Mouse (Mus musculus) CD4-positive, CD25-positive, alpha-beta regulatory T cell (primary cell): Measurements from ENCODE around the gene Rnd2. TPM values are rescaled to one million over a fixed set of nuclear protein-coding genes. Genes with fewer than 3 reads are reported as not detected.

Source experiments
- polyA plus RNA-seq: library from polyadenylated mRNA; unstranded; fragments of 100-300 nt; shearing (Covaris generic); gene quantifications from one replicate; pipeline ENCODE4 v1.2.1, GENCODE M21; 2017

Rnd2 gene
- 0.22 TPM for polyA plus RNA-seq

DNA sequence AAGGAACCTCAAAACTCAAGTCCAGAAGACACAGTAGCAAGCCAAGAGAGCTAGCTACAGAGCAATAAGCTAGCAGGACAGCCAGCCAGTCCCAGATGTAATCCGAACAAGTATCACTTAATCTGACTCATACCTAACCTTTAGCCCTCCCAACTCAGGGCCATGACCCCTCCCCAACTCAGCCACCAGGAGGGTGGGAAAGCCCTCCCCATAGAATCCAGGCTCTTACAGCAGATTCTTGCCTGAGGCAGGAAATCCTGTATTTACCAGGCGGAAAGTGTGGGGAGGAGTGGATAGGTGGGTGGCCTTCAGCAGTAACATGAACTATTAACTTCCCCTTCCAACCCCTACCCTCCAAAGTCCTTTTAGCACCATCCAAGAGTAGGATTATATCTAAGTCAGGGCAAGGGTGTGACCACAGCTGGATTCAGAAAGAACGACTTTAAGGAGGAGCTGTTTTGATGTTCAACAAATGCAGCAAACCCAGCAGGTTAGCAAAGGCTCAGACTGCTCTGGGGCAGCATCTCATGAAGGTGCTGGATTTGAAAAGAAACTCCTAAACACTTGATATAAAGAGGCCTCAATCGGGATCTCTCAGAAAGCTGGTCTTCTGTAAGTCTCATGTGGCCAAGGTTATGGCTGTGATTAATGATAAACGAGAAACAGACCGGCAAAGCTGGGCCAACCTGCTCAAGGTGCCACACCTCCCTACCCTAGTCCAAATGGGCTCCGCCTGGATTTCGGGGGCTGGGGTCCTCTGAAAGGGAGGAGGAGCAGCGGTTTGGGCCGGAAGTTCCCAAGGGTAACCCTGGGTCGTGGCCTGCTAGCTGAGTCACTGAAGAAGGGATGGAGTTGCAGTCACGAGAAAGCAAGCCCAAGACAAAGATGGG lies at the start of gene Rnd2:
Rnd2 (plus strand) TSS at position 789 of the 890 bp plus-strand sequence.

DNA sequence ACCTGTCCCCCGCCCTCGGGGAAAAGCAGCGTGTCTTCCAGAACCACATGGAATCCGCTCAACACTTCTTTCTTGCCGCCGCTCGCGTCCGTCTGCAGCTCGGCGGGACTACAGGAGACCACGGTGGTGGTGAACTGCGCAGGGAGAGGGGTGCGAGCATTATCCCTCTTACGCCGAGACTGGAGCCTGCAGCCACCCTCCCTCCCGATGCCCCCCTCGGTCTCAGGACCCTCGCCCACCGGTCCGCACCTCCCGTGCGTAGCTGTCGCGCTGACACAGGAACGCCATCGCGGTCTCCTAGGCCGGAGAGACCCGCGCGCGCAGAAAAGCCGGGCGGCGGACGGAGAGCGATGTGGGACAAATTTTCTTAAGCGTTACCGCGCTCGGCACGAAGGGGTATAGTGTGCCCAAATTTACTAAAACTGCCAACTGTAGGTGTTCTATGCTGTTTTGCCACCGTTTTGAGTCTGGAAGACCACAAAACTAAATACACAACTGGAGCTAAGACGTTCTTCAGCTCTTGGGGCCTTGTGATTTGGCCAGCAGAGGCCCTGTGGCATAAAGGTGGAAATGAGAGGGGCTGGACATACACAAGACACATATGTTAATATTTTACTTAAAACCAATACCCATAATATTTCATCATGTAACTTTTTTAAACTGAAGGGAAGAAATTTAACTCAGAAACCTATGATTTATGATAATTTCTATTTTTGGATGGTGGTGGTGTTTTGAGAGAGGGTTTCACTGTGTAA lies 47.5 kb upstream of the Rnd2 start, which contains the start of gene Aarsd1:
Aarsd1 (minus strand) TSS at position 515 of the 755 bp plus-strand sequence.

DNA sequence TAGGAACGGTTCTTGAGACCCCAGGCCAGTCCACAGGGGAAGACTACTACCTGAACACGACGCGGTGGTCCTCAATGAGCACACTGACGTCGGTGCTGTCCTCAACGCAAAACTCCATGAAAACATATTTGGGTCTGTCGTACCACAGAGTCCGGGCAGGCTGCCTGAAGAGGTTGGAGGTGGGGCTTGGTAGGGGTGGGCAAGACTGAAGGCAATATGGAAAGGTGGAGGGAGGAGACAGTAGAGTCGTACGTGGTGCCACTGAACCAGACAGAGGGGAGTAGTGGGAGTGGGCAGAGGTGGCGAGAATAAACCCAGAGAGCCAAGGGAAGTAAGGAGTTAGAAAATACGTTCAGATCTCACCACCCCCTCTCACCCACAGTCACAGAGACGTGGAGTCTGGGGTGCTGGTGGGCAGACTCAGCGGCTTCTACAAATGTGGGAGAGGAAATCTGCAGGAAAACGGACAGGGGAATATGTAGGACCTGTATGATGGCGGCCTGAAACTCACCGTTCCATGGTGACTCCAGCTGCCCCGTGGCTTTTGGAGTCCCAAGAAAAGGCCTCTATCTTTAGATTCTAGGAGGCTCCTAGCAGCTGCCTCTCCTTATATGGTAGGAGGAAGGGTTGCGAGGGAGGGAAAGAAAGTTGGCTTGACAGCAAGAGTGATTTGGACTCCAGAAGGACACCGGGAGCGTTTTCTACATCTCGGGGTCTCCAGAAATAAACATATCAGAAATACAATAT lies 40.5 kb upstream of the Rnd2 start, which contains the start of gene Gm27029:
Gm27029 (minus strand) TSS at position 692 of the 747 bp plus-strand sequence.

DNA sequence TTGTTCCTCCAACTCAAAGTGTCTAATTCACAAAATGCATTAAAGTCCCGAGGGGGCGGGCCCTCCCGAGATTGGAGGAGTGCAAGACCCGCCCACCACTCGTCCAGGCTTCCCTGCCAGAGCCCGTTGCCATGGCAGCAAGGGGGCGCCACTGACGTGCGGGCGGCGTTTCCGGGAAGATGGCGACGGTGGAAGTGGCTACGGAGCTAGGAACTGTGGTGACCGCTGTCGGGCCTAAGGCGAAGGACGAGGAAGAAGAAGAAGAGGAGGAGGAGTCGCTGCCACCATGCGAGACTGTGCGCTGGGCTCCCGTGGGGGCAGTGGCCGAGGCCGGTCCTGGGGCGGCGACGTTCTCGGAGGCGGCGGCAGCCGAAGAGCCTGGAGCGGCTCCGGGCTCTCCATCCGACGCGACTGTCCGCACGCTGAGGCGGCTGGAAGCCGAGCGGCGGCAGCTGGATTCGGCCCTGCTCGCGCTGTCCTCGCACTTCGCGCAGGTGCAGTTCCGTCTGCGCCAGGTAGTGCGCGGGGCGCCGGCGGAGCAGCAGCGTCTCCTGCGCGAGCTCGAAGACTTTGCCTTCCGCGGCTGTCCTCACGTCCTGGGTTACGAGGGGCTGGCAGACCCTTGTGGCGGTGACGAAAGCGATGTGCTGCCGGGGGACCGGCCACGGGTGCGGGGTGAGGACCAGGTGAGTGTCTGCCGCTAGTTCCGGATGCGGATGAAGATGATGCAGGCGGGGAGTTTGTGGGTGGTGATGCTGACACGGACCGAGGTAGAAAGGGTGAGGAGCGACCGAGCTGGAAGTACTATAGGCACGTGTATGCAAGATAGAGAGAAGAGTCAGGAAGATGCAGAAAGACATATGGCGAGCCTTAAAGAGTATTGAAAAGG lies 39.6 kb upstream of the Rnd2 start, which contains the start of the genes Rundc1 and Ptges3l:
Rundc1 (plus strand) TSS at position 161 of the 889 bp plus-strand sequence.
Ptges3l (minus strand) TSS at position 409 of the 889 bp plus-strand sequence.

DNA sequence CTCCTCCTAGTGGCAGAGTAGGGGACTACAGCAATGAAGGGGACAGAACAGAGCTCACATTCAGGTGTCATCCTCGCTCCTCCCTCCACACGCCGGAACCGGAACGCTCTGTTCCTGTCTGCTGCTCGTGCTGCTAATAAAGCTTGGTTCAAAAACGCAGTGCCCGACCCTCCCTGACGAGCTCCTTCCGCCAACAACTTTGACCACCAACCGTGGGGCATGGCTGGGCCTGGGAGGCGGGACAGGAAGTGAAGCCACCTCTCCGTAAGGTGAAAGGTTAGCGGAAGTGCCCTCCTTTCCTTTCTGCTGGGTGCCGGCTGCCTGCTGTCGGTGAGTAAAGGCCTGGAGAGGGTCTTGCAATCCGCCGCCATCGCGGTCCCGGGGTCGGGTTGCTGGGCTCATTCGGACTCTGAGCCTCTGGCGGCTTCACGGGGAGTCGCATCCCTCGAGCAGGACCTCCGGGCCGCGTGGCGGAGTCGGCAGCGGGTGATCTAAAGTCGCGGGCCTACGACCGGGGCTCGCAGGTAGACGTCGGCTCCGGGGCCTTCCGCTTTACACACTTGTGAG lies 22.6 kb upstream of the Rnd2 start, which contains the start of gene Rpl27:
Rpl27 (plus strand) TSS at position 172 of the 567 bp plus-strand sequence.

DNA sequence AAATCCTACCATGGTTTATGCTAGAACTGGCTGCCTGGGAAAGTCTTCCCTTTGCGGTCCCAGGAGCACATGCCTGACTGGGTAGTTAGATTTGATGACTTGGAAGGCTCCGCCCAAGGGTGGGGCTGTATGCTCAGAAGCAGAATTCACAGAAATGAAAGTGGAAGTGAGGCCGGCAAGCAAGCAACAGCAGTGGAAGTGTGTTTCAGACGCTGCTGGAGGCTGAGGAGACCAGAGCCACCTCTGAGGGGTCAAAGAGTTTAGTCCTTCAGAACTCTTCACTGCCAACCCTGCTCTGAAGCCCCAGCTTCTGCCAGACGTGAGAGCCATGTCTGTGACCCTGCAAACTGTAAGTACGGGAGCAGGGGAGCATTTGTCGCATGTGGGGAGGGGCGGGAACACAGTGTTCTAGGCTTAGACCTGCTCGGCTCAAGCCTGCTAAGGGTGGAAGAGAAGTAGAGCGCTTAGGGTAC lies 16.5 kb upstream of the Rnd2 start, which contains the start of gene Ifi35:
Ifi35 (plus strand) TSS at position 134 of the 473 bp plus-strand sequence.

DNA sequence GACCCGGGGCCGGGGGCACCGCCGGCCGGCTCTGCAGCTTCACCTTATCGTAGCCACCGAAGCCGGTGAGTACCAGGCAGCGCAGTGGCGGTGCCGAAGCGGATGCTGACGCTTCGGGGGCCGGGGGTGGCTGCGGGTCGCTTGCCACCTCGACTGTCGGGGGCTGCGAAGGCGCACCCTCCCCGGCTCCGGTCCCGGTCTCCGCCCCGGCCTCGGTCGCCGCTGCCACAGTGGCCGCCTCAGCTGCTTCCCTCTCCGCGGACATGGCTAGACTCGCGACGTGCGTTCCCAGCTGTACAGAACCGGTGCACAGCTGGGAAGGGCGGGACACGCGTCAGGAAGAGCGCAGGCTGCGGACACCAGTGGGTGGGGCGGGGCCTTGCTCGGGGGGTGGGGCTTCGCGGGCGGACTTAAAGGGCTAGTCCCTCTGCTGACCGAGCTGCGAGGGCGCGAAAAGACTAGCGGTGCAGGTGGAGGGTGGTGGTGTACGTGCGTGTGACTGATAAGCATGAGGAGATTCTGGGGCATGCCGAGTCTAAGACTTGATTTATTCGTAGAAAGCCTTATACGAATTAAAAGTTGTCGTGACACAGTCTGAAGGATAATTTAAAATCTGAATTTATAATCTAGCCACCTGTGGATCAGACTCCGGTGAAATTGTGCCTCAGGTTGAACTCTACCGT lies 1.2 kb downstream of the Rnd2 start, which contains the start of gene Vat1:
Vat1 (minus strand) TSS at position 362 of the 683 bp plus-strand sequence.

Other genes with a start within 250 kb of the Rnd2 start
- 71.6 TPM for gene Ezh1, start 238.5 kb upstream of the Rnd2 start, polyA plus RNA-seq
- gene Ramp2, start 219.0 kb upstream of the Rnd2 start, polyA plus RNA-seq, result 0.41 TPM
- 158 TPM for gene Vps25, start 211.3 kb upstream of the Rnd2 start, polyA plus RNA-seq
- 5.8 TPM for gene Wnk4, start 204.4 kb upstream of the Rnd2 start, polyA plus RNA-seq
- gene Cntd1, start 186.0 kb upstream of the Rnd2 start, polyA plus RNA-seq, result 0.54 TPM
- gene Coa3, start 185.9 kb upstream of the Rnd2 start, polyA plus RNA-seq, result 112 TPM
- gene Becn1, start 162.7 kb upstream of the Rnd2 start, polyA plus RNA-seq, result 207 TPM
- gene Psme3, start 148.8 kb upstream of the Rnd2 start, polyA plus RNA-seq, result 186 TPM
- gene Aoc2, start 139.9 kb upstream of the Rnd2 start, polyA plus RNA-seq, result 3.6 TPM
- gene Aoc3, start 134.4 kb upstream of the Rnd2 start, polyA plus RNA-seq, result not detected
- not detected for gene G6pc, start 97.4 kb upstream of the Rnd2 start, polyA plus RNA-seq
- 40.9 TPM for gene Aarsd1, start 47.4 kb upstream of the Rnd2 start, polyA plus RNA-seq
- gene Gm27029, start 40.2 kb upstream of the Rnd2 start, polyA plus RNA-seq, result 2.3 TPM
- 32.5 TPM for gene Rundc1, start 39.9 kb upstream of the Rnd2 start, polyA plus RNA-seq
- gene Ptges3l, start 39.7 kb upstream of the Rnd2 start, polyA plus RNA-seq, result 3.1 TPM
- 356 TPM for gene Rpl27, start 22.7 kb upstream of the Rnd2 start, polyA plus RNA-seq
- gene Ifi35, start 16.6 kb upstream of the Rnd2 start, polyA plus RNA-seq, result 192 TPM
- 0.59 TPM for gene Vat1, start 1.2 kb downstream of the Rnd2 start, polyA plus RNA-seq
- 2.4 TPM for gene Brca1, start 87.0 kb downstream of the Rnd2 start, polyA plus RNA-seq
- 105 TPM for gene Nbr1, start 87.2 kb downstream of the Rnd2 start, polyA plus RNA-seq
- 7.4 TPM for gene Tmem106a, start 117.2 kb downstream of the Rnd2 start, polyA plus RNA-seq
- 0.24 TPM for gene Gm11634, start 134.3 kb downstream of the Rnd2 start, polyA plus RNA-seq
- 56.6 TPM for gene Rdm1, start 162.2 kb downstream of the Rnd2 start, polyA plus RNA-seq
- 1.6 TPM for gene Arl4d, start 200.5 kb downstream of the Rnd2 start, polyA plus RNA-seq